Mouse (Mus musculus): ENCODE measurements at regions not wholly inside any gene's neighbourhood (a gene's known extent, or its start where the extent isn't known, plus 50 kb on each side); places are given as distances from the start of the nearest gene placed in this dataset.

GRCm38 (mm10) chr4:142638733-142639339 lies 399.6 kb upstream of the Kazn start:
- no peak for DNase-seq (ENCODE audit: low spot score)

GRCm38 (mm10) chr4:142638057-142638456 lies 398.9 kb upstream of the Kazn start:
- DNase-seq (ENCODE audit: low spot score) = no peak

- no peak for DNase-seq (ENCODE audit: low spot score)
Observed at GRCm38 (mm10) chr4:142634398-142634797, 395.2 kb upstream of the Kazn start.

- DNase-seq (ENCODE audit: low spot score) = no peak
Observed at GRCm38 (mm10) chr4:142633667-142634350, 394.6 kb upstream of the Kazn start.

- DNase-seq (ENCODE audit: low spot score) = no peak
Observed at GRCm38 (mm10) chr4:142626503-142627194, 387.4 kb upstream of the Kazn start.

GRCm38 (mm10) chr4:142625456-142625855 lies 386.3 kb upstream of the Kazn start:
- DNase-seq (ENCODE audit: low spot score) = no peak

- DNase-seq (ENCODE audit: low spot score) = no peak
Observed at GRCm38 (mm10) chr4:142622151-142622861, 383.1 kb upstream of the Kazn start.

GRCm38 (mm10) chr4:142619396-142619795 lies 380.2 kb upstream of the Kazn start:
- no peak for DNase-seq (ENCODE audit: low spot score)

GRCm38 (mm10) chr4:142618770-142619169 lies 379.6 kb upstream of the Kazn start:
- no peak for DNase-seq (ENCODE audit: low spot score)

GRCm38 (mm10) chr4:142617676-142618075 lies 378.5 kb upstream of the Kazn start:
- DNase-seq (ENCODE audit: low spot score) = peak; percentile 30

GRCm38 (mm10) chr4:142616901-142617300 lies 377.7 kb upstream of the Kazn start:
- no peak for DNase-seq (ENCODE audit: low spot score)

- DNase-seq (ENCODE audit: low spot score) = no peak
Observed at GRCm38 (mm10) chr4:142605098-142605497, 365.9 kb upstream of the Kazn start.

GRCm38 (mm10) chr4:142597214-142597613 lies 358.0 kb upstream of the Kazn start:
- no peak for DNase-seq (ENCODE audit: low spot score)

- no peak for DNase-seq (ENCODE audit: low spot score)
Observed at GRCm38 (mm10) chr4:142589084-142589741, 350.0 kb upstream of the Kazn start.

GRCm38 (mm10) chr4:142588418-142589083 lies 349.4 kb upstream of the Kazn start:
- no peak for DNase-seq (ENCODE audit: low spot score)

- DNase-seq (ENCODE audit: low spot score) = no peak
Observed at GRCm38 (mm10) chr4:142587345-142588035, 348.3 kb upstream of the Kazn start.

- no peak for DNase-seq (ENCODE audit: low spot score)
Observed at GRCm38 (mm10) chr4:142578536-142578935, 339.3 kb upstream of the Kazn start.

GRCm38 (mm10) chr4:142577519-142577918 lies 338.3 kb upstream of the Kazn start:
- DNase-seq (ENCODE audit: low spot score) = no peak

GRCm38 (mm10) chr4:142574528-142574927 lies 335.3 kb upstream of the Kazn start:
- DNase-seq (ENCODE audit: low spot score) = no peak

- no peak for DNase-seq (ENCODE audit: low spot score)
Observed at GRCm38 (mm10) chr4:142570712-142571111, 331.5 kb upstream of the Kazn start.

- no peak for DNase-seq (ENCODE audit: low spot score)
Observed at GRCm38 (mm10) chr4:142568556-142568955, 329.4 kb upstream of the Kazn start.
